Mouse (Mus musculus) heart, adult 18-20 months (tissue): Measurements from ENCODE around the gene Ahnak. TPM values are rescaled to one million over a fixed set of nuclear protein-coding genes. Genes with fewer than 3 reads are reported as not detected.
"Not testable (repeated sequence)": the region's sequence is repeated elsewhere in the genome, so short reads cannot be mapped to it uniquely, and the experiment has no call there.

Experiments
- DNase-seq, 2 experiments: peaks; one replicate each; pipeline ENCODE4 v3.0.0; 2021 to 2022; ENCODE audit warnings: mixed read lengths in 1 of 2
- total RNA-seq, 2 experiments: library from RNA; stranded (reverse); gene quantifications; 2 replicates each; pipeline ENCODE4 v1.2.3; 2021

The Ahnak gene
- total RNA-seq, 2 experiments from 2014 or later: 341 to 356 TPM

DNA sequence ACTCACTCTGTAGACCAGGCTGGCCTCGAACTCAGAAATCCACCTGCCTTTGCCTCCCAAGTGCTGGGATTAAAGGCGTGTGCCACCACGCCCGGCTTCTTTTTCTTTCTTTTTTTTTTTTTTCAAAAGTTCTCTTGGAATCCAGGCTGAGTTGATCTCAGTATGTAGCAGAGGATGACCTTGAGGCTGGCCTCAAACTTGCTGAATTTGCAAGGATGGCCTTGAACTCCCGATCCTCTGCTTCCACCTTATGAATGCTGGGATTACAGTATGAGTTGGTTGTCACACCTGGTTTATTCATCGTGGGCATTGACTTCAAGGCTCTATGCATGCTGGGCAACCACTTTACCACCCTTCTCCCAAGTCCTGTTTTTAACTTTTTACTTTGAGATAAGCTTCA is 51.6 kb downstream of the Ahnak start:
- no peak for DNase-seq

DNA sequence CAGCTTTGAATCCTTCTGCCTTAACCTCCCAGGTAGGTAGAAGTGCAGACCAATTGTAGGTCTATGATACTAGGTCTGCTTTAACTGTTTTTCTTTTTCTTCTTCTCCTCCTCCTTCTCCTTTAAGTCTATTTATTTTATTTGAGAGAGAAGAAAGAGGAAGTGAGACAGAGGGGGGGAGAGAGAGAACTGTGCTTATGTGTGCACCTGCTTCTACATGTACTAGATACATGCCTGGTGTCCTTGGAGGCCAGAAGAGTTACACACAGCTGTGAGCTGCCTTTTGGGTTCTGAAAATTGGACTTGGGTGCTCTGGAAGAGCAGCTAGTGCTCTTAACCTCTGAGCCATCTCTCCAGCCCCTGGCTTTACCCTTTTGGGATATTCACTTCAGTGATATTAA is 52.0 kb downstream of the Ahnak start:
- DNase-seq: no peak

DNA sequence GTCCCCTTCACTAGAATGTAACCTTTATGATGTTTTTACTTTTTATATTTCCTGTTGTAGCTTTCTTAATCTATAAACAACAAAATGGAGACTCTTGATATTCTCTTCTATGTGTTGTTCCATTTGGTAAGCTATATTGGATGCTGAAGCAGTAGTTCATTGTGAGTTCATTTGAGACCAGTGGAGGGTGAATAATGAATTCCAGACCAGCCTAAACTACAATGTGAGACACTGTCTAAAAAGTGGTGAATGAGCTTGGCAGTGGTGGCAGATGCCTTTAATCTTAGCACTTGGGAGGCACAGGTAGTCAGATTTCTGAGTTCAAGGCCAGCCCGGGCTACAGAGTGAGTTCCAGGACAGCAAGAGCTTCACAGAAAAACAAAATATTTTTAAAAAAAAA is 54.0 kb downstream of the Ahnak start:
- DNase-seq: no peak

DNA sequence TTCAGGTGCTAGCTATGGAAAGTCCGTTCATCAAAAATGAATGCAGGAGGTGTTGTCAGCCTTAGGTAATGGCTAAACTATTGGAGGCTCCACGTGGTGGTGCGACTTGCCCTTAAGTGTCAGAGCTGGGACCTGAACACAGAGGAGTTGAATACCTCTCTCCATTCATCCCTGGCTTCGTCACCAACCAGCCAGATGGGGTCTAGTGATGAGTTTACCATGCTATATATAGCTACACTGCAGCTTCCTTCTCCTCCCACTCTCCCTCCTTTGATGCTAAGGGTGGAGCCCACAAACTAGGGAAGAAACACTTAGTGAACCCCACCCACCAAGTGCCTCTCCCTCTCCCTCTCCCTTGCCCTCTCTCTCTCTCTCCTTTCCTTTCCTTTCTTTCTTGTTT is 55.2 kb downstream of the Ahnak start:
- no peak for DNase-seq

DNA sequence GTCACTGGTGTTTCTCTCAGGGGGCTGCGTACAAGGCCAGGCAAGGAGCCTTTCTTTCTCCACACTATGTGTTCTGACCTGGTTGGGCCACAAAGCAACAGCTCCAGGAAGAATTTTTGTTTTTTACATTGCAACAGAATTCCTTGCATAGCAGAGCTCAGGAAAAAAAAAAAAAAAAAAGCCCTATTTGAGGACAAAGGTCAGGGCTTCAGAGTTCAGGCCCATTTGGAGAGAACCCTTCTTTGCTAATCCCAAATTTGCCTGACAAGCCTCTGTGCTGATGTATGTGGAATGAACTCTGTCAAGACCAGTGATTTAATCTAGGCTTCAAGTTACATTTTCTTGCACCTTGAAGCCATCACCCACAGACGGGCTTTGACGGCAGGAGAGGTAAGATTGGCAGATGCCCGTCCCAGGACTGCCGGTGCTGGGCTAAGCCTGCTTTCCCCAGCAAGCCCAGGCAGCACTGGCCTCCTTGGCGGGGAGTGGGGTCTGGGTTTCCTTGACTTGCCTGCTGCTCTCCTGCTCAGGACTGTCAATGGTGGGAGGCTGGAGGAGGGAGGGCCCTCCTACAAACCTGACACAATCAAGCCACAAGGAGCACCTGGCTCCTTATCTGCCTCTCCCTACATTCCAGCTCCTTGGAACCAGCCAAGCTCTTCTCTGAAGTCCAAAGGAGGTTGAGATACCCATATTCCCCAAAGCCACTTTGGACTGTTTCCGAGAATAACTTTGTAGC is 58.3 kb downstream of the Ahnak start:
- DNase-seq: no peak

DNA sequence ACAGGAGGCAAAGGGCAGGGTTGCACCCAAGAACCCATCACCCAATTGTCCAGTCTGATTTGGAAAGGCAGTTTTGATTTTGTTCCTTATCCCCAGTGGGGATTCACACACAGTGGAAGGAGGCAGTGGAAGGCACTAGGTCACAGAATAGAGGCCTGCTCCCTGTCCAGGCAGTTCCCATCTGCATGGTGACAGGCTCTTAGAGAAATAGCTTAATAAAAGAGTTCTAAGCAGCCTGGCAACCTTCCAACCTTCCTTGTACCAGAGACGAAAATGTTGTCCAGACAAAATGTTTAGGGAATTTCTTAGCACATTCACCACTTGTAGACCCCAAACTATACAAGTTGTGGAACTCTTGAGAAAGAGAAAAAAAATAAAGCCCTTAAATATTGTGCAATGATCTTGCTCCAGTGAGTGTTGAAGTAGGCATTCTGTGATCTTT is 58.9 kb downstream of the Ahnak start:
- no peak for DNase-seq

DNA sequence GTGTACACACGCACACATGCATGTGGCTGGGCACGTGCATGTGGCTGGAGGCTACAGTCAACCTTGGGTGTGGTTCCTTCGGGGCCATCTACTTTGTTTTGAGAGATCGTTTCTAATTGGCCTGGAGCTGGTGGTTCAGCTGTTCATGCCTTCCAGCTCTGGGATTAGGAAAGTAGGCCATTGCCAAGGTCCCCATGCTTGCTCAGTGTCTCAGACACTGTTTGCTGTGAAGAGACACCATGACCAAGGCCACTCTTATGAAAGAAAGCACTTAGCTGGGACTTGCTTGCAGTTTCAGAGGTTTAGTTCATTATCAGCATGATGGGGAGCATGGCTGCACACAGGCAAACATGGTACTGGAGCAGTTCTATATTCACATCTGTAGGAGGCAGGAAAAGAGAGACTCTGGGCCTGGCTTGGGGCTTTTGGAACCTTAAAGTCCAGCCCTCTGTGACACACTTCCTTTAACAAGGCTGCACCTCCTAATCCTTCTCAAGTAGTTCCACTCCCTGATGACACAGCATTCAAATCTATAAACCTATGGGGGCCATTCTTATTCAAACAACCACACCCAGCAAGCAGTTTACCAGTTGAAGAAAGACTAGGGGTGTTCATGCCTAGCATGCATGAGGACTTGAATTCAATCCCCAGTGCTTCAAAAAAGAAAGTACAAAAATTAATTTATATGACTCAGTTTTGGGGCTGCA is 60.0 kb downstream of the Ahnak start:
- no peak for DNase-seq

DNA sequence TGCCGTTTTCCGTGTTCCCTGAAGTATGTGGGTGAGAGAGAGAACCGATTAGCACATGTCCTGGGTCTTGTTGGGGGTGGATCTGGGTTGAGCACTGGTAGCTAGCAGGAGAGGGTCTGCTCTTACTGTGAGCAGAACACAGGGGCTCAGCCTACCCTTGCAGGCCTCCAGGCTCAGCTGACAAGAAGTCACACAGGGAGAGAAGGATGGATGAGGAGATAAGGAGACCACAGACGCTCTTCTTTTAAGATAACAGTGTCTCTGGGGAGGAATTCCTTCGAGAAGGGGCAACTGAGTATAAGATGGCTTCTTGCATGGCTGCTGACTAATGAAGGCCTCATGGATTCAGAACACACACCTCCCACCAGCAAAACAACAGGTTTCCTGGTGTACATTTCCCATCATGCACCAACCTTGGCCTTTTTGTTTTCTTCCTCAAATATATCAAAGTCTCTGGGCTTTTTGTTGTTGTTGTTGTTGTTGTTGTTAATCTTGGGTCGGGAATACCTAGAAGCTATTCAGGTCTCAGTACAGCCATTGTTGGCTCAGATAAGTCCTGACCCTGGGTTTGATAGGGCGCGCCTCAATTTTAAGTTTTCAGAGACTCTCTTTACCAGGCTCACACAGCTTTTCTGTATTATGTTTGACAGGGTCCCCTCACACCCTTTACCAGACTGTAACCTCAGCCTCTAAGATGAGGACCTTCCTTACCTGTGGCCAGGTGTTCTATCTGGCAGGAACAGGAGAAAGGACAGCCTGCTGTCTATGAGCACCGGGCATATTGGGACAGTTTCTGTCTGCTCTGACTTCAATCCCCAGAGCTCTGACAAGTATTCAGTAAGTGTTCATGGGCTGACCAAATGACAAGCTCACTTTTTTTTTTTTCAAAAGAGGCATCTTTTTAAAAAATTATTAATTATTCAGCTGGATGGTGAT is 61.5 kb downstream of the Ahnak start:
- DNase-seq: no peak

DNA sequence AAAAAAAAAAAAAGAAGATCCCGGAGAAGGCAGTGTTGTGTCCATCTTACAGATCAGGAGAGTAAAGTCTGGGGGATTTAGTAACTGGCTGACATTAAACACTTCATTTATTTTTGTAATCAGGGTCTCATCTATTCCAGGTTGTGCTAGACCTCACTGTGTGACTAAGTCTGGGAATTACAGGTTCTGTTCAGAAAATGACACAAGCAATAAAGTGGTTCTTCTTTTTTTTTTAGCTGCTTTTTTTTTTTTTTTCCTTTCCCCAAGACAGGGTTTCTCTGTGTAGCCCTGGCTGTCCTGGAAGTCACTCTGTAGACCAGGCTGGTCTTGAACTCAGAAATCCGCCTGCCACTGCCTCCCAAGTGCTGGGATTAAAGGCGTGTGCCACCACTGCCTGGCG is 62.9 kb downstream of the Ahnak start:
- DNase-seq: not testable (repeated sequence)

DNA sequence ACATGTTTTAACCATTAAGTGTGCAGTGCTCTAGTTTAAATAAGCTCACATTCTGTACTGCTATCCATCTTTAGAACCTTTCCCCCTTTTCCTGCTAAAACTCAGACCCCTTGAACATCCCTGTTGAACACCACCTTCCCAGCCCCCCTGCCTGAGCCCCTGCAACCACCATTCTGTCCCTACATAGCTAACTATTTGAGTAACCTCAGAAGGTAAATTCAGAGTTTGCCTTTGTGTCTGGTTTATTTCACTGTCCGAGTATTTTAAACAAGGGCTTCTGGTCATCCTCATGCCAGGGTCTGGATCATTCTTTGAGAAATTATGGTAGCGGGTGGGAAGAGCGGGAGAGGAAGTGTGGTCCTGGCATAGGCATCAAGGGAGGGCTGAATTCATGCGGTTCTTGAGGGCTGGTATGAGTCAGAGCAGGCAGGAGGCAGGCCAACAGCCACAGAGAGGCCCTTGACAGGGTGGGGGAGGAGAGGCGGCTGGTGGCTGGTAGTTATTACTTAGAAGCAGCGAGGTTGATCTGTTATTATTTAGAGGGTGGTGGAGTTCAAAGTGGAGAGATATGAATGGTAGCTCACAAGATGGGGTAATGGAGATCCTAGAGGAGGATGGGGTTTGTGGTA is 63.8 kb downstream of the Ahnak start:
- peak; percentile 64 to 79 for DNase-seq

GRCm38 (mm10) chr19:9055153-9055552 is 66.1 kb downstream of the Ahnak start:
- DNase-seq: peak; percentile 49 to 60

DNA sequence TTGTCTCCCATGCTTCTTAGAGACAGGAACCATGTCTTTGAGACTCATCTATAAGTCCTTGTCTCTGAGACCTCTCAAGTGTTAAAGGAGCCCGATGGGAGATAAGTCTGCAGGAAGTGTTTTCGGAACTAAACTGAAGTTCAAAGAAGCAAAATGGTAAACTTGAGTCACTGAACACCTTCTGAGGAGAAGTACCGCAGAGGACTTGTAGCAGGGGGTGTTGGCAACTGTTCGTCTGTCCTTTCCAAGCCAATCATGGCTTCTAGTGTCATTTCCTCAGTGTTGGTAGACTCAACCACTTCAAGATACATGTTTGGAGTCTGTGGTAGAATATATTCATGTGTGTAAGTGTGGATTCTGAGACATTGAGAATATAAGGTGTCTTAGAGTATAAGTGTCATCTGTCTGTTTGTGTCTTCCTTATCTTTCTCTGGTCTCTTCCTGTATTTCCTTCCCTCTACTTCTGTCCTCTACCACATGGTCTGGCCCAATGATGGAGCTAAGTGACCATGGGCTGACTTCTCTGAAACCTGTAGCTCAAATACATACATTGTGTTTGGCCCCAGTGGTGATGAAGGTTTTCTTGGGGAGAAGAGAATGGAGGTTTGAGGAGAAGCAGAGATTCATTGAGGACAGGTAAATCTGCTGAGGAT is 66.7 kb downstream of the Ahnak start:
- DNase-seq: no peak

GRCm38 (mm10) chr19:9057679-9058078 is 68.6 kb downstream of the Ahnak start:
- no peak for DNase-seq

- DNase-seq: no peak
These were observed 69.3 kb downstream of the Ahnak start for GRCm38 (mm10) chr19:9058331-9058884.

- DNase-seq: no peak
These were observed 69.9 kb downstream of the Ahnak start for GRCm38 (mm10) chr19:9058944-9059343.

- DNase-seq: no peak
These were observed 70.3 kb downstream of the Ahnak start for GRCm38 (mm10) chr19:9059391-9059790.

DNA sequence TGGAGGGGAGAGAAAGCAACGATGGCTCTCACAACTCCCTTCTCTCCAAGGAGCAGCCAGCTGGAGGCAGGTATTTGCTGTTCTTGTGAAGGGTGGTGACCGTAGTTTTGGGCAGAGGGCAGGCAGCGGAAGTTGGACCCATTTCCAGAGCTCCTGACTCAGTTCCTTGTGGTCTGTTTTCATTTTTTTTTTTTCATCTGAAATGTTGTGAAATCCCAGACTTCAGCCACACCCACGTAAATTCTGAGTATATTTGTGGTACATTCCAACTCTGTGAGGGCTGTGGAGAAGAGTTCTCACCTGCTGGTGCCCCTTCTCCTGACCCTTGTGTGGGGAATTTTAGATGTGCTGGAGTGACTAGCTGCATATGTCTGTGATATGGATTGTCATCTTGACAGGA is 71.0 kb downstream of the Ahnak start:
- peak; percentile 57 to 71 for DNase-seq

- peak; percentile 41 to 46 for DNase-seq
These were observed 72.3 kb downstream of the Ahnak start for GRCm38 (mm10) chr19:9061221-9061893.

- DNase-seq: no peak
These were observed 73.7 kb downstream of the Ahnak start for GRCm38 (mm10) chr19:9062822-9063221.

DNA sequence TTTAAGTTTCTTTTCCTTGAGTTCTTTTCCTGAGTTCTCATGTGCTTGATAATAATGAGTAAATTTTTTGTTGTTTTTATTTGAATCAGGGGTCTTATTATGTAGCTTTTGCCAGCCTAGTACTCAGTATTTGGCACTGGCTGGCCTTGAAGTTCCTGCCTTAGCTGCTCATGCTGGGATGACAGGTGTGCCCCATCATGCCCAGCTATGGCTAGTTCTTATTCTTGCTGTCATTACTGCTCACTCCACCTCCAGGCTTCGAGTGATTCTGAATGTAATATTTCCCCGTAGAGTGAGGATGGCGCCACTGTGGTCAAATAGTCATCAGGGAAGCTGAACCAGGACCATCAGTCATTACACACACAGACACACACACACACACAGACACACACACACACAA is 74.7 kb downstream of the Ahnak start:
- DNase-seq: no peak
